Mouse (Mus musculus): Measurements from ENCODE around the gene Gm17416. TPM values are rescaled to one million over a fixed set of nuclear protein-coding genes. Genes with fewer than 3 reads are reported as not detected.

Gene Gm17416
- polyA plus RNA-seq, 1 experiment from 2014 or later: not detected

- no peak within 1 kb of the TSS for H3K4me2 ChIP-seq
- no peak within 1 kb of the TSS for H3K9ac ChIP-seq
- ATAC-seq (ENCODE audit: insufficient number of reproducible peaks, low FRiP score): no peak
- 57% methylated on average over 11 of the region's 11 CpGs for WGBS
- H3K27me3 ChIP-seq (replicated peaks): peaks cover 2% of the 10 kb centered on the region
- H3K27ac ChIP-seq (ENCODE audit: poor library complexity, severe bottlenecking): no peak within 1 kb of the TSS
- no peaks in the 10 kb centered on the region for H3K36me3 ChIP-seq
- no peak within 1 kb of the TSS for H3K4me3 ChIP-seq
- H3K4me1 ChIP-seq (replicated peaks): no peaks in the 10 kb centered on the region
- H3K9me3 ChIP-seq (replicated peaks): no peaks in the 10 kb centered on the region
These were observed 3.1 kb downstream of the Gm17416 start, which contains the start of gene Defb21 for GRCm38 (mm10) chr2:152572114-152572794. Gene Defb21, plus strand, starts transcription at chr2:152572744.

- Histone ChIP-seq H3K4me2 (no peak overlapping the region), H3K4me1 (replicated peaks) (no peaks in the 10 kb centered on the region), H3K9me3 (replicated peaks) (no peaks in the 10 kb centered on the region), H3K4me3 (no peak overlapping the region), H3K36me3 (no peaks in the 10 kb centered on the region), H3K27ac (ENCODE audit: poor library complexity, severe bottlenecking) (no peak overlapping the region), H3K27me3 (replicated peaks) (peaks cover 2% of the 10 kb centered on the region), H3K9ac (no peak overlapping the region)
- no peak for ATAC-seq (ENCODE audit: insufficient number of reproducible peaks, low FRiP score)
- 81% methylated on average over 8 of the region's 8 CpGs for WGBS
These were observed 4.3 kb downstream of the Gm17416 start for GRCm38 (mm10) chr2:152573484-152573883.

- peaks cover 14% of the 10 kb centered on the region for H3K4me1 ChIP-seq (replicated peaks)
- H3K36me3 ChIP-seq: no peaks in the 10 kb centered on the region
- H3K27me3 ChIP-seq (replicated peaks): no peaks in the 10 kb centered on the region
- no peaks in the 10 kb centered on the region for H3K9me3 ChIP-seq (replicated peaks)
- H3K4me2 ChIP-seq: no peak within 1 kb of the TSS
- H3K4me3 ChIP-seq: no peak within 1 kb of the TSS
- no peak for ATAC-seq (ENCODE audit: insufficient number of reproducible peaks, low FRiP score)
- no peak within 1 kb of the TSS for H3K27ac ChIP-seq (ENCODE audit: poor library complexity, severe bottlenecking)
- no peak within 1 kb of the TSS for H3K9ac ChIP-seq
- WGBS: 41% methylated on average over 7 of the region's 7 CpGs
These were observed 11.0 kb downstream of the Gm17416 start, which contains the start of gene Defb19 for GRCm38 (mm10) chr2:152580107-152580506. Gene Defb19, minus strand, starts transcription at chr2:152580312.

GRCm38 (mm10) chr2:152580612-152581011 lies 11.5 kb downstream of the Gm17416 start:
- no peak overlapping the region for H3K4me3 ChIP-seq
- H3K27ac ChIP-seq (ENCODE audit: poor library complexity, severe bottlenecking): no peak overlapping the region
- H3K27me3 ChIP-seq (replicated peaks): no peaks in the 10 kb centered on the region
- H3K36me3 ChIP-seq: no peaks in the 10 kb centered on the region
- H3K9me3 ChIP-seq (replicated peaks): no peaks in the 10 kb centered on the region
- H3K4me2 ChIP-seq: no peak overlapping the region
- ATAC-seq (ENCODE audit: insufficient number of reproducible peaks, low FRiP score): no peak
- no peak overlapping the region for H3K9ac ChIP-seq
- H3K4me1 ChIP-seq (replicated peaks): peaks cover 14% of the 10 kb centered on the region
- WGBS: 65% methylated on average over 11 of the region's 11 CpGs

- 75% methylated on average over 4 of the region's 4 CpGs for WGBS
- no peak for ATAC-seq (ENCODE audit: insufficient number of reproducible peaks, low FRiP score)
- Histone ChIP-seq H3K4me3 (no peak overlapping the region), H3K4me2 (no peak overlapping the region), H3K9ac (no peak overlapping the region), H3K4me1 (replicated peaks) (no peaks in the 10 kb centered on the region), H3K27ac (ENCODE audit: poor library complexity, severe bottlenecking) (no peak overlapping the region), H3K27me3 (replicated peaks) (no peaks in the 10 kb centered on the region), H3K36me3 (no peaks in the 10 kb centered on the region), H3K9me3 (replicated peaks) (no peaks in the 10 kb centered on the region)
These were observed 17.9 kb downstream of the Gm17416 start for GRCm38 (mm10) chr2:152586926-152587560.

GRCm38 (mm10) chr2:152588450-152588849 lies 19.3 kb downstream of the Gm17416 start:
- no peak overlapping the region for H3K4me2 ChIP-seq
- no peak for ATAC-seq (ENCODE audit: insufficient number of reproducible peaks, low FRiP score)
- H3K36me3 ChIP-seq: no peaks in the 10 kb centered on the region
- H3K9me3 ChIP-seq (replicated peaks): no peaks in the 10 kb centered on the region
- no peak overlapping the region for H3K27ac ChIP-seq (ENCODE audit: poor library complexity, severe bottlenecking)
- no peaks in the 10 kb centered on the region for H3K4me1 ChIP-seq (replicated peaks)
- H3K27me3 ChIP-seq (replicated peaks): no peaks in the 10 kb centered on the region
- H3K4me3 ChIP-seq: no peak overlapping the region
- H3K9ac ChIP-seq: no peak overlapping the region
- WGBS: 44% methylated on average over 2 of the region's 2 CpGs

- WGBS: 49% methylated on average over 6 of the region's 6 CpGs
- no peaks in the 10 kb centered on the region for H3K36me3 ChIP-seq
- no peaks in the 10 kb centered on the region for H3K4me1 ChIP-seq (replicated peaks)
These were observed 19.9 kb downstream of the Gm17416 start for GRCm38 (mm10) chr2:152589021-152589420.

GRCm38 (mm10) chr2:152599299-152599698 lies 30.2 kb downstream of the Gm17416 start, which contains the start of gene Defb45:
Gene Defb45, minus strand, starts transcription at chr2:152599399.
- no peak for ATAC-seq (ENCODE audit: insufficient number of reproducible peaks, low FRiP score)
- no peaks in the 10 kb centered on the region for H3K27me3 ChIP-seq (replicated peaks)
- H3K4me2 ChIP-seq: no peak within 1 kb of the TSS
- 65% methylated on average over 7 of the region's 7 CpGs for WGBS
- no peaks in the 10 kb centered on the region for H3K9me3 ChIP-seq (replicated peaks)
- H3K9ac ChIP-seq: no peak within 1 kb of the TSS
- H3K4me1 ChIP-seq (replicated peaks): no peaks in the 10 kb centered on the region
- no peaks in the 10 kb centered on the region for H3K36me3 ChIP-seq
- no peak within 1 kb of the TSS for H3K4me3 ChIP-seq
- H3K27ac ChIP-seq (ENCODE audit: poor library complexity, severe bottlenecking): no peak within 1 kb of the TSS

More at GRCm38 (mm10) chr2:152589021-152589420, 19.9 kb downstream of the Gm17416 start:
- Histone ChIP-seq H3K4me2 (no peak overlapping the region), H3K9ac (no peak overlapping the region), H3K4me3 (no peak overlapping the region), H3K9me3 (replicated peaks) (no peaks in the 10 kb centered on the region), H3K27me3 (replicated peaks) (no peaks in the 10 kb centered on the region), H3K27ac (ENCODE audit: poor library complexity, severe bottlenecking) (no peak overlapping the region)
- no peak for ATAC-seq (ENCODE audit: insufficient number of reproducible peaks, low FRiP score)

GRCm38 (mm10) chr2:152600076-152600475 lies 30.9 kb downstream of the Gm17416 start:
- 74% methylated on average over 6 of the region's 6 CpGs for WGBS
- ATAC-seq (ENCODE audit: insufficient number of reproducible peaks, low FRiP score): no peak
- H3K36me3 ChIP-seq: no peaks in the 10 kb centered on the region
- no peaks in the 10 kb centered on the region for H3K27me3 ChIP-seq (replicated peaks)
- no peak overlapping the region for H3K4me2 ChIP-seq
- H3K9ac ChIP-seq: no peak overlapping the region
- H3K27ac ChIP-seq (ENCODE audit: poor library complexity, severe bottlenecking): no peak overlapping the region
- H3K4me3 ChIP-seq: no peak overlapping the region
- no peaks in the 10 kb centered on the region for H3K4me1 ChIP-seq (replicated peaks)
- H3K9me3 ChIP-seq (replicated peaks): no peaks in the 10 kb centered on the region

GRCm38 (mm10) chr2:152601275-152601960 lies 32.3 kb downstream of the Gm17416 start:
- WGBS: 68% methylated on average over 4 of the region's 4 CpGs
- Histone ChIP-seq H3K4me3 (no peak overlapping the region), H3K4me1 (replicated peaks) (no peaks in the 10 kb centered on the region), H3K9ac (no peak overlapping the region), H3K9me3 (replicated peaks) (no peaks in the 10 kb centered on the region), H3K27me3 (replicated peaks) (no peaks in the 10 kb centered on the region), H3K27ac (ENCODE audit: poor library complexity, severe bottlenecking) (no peak overlapping the region), H3K36me3 (no peaks in the 10 kb centered on the region), H3K4me2 (no peak overlapping the region)
- no peak for ATAC-seq (ENCODE audit: insufficient number of reproducible peaks, low FRiP score)

- Histone ChIP-seq H3K27ac (ENCODE audit: poor library complexity, severe bottlenecking) (no peak within 1 kb of the TSS), H3K4me1 (replicated peaks) (no peaks in the 10 kb centered on the region), H3K4me3 (no peak within 1 kb of the TSS), H3K4me2 (no peak within 1 kb of the TSS), H3K27me3 (replicated peaks) (no peaks in the 10 kb centered on the region), H3K9me3 (replicated peaks) (0 out of 2 replicates have a peak, but pooled peaks cover 4% of the 10 kb centered on the region), H3K36me3 (no peaks in the 10 kb centered on the region), H3K9ac (no peak within 1 kb of the TSS)
- 77% methylated on average over 15 of the region's 15 CpGs for WGBS
- no peak for ATAC-seq (ENCODE audit: insufficient number of reproducible peaks, low FRiP score)
These were observed 34.9 kb downstream of the Gm17416 start, which contains the start of gene Defb36 for GRCm38 (mm10) chr2:152604057-152604456. Gene Defb36, plus strand, starts transcription at chr2:152604327.

Data from heart, embryonic 12.5 days (tissue).